Mouse (Mus musculus): ENCODE measurements at regions not wholly inside any gene's neighbourhood (a gene's known extent, or its start where the extent isn't known, plus 50 kb on each side); places are given as distances from the start of the nearest gene placed in this dataset.

GRCm38 (mm10) chr19:35114313-35114712 is 192.2 kb downstream of the Kif20b start:
- TF ChIP-seq FLI1 (IDR thresholded peaks at IDR 0.05; ENCODE audit: low read length) (no peak), GATA1 (IDR thresholded peaks at IDR 0.05; ENCODE audit: borderline replicate concordance, low read length) (no peak)

All from megakaryocyte, embryonic 14.5 days (primary cell).